Mouse (Mus musculus): ENCODE measurements around the gene Bfsp1. TPM values are rescaled to one million over a fixed set of nuclear protein-coding genes. Genes with fewer than 3 reads are reported as not detected.

Gene Bfsp1
- polyA plus RNA-seq (2015; fragmentation: Nextera tagmentation; extraction: Ambion mirVana) = 0.85 and 2.0 TPM in 2 replicates

GRCm38 (mm10) chr2:143862484-143863231 is at the start of gene Bfsp1:
Gene Bfsp1, minus strand, starts transcription at chr2:143863173.
- H3K27me3 ChIP-seq (replicated peaks; ENCODE audit: control insufficient read depth, insufficient read depth, low read length) = no peaks in the 10 kb centered on the region
- peaks cover 5% of the 10 kb centered on the region; the same call in 1 of the 2 replicates for H3K4me1 ChIP-seq (ENCODE audit: control insufficient read depth, insufficient read depth, low read depth, low read length)
- H3K27ac ChIP-seq (ENCODE audit: low read depth, low read length) = peak within 1 kb of the TSS; percentile 27; the same call in 1 of the 2 replicates
- ATAC-seq = peak; percentile 90
- H3K36me3 ChIP-seq (ENCODE audit: control insufficient read depth, insufficient read depth, low read length) = no peaks in the 10 kb centered on the region
- H3K4me2 ChIP-seq (ENCODE audit: low read length) = peak within 1 kb of the TSS; percentile 72
- peak within 1 kb of the TSS; percentile 69 for H3K9ac ChIP-seq (ENCODE audit: low read depth, low read length)
- 2% methylated on average over 64 of the region's 86 CpGs for WGBS
- peak within 1 kb of the TSS; percentile 48 for H3K4me3 ChIP-seq (ENCODE audit: low read length)
- H3K9me3 ChIP-seq (ENCODE audit: control insufficient read depth, low read length) = no peaks in the 10 kb centered on the region

DNA sequence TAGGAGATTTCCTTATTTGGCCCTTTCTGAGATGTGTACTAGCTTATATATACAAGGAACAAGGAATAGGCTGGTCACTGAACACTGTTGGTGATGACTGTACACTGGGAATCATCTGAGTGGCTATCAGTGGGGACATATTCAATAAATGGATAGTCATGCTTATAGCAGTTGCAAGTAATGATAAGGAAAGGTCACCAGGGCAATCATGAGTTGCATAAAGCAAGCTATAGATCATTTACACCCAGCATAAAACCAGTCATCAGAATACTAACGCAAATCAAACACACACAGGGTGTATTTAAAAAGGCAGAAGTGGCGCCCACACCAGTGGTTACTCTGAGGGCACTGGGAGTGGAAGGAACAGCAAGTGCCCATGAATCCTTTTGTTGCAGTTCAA is 49.2 kb upstream of the Bfsp1 start:
- Histone ChIP-seq H3K27me3 (replicated peaks; ENCODE audit: control insufficient read depth, insufficient read depth, low read length) (no peaks in the 10 kb centered on the region), H3K9me3 (ENCODE audit: control insufficient read depth, low read length) (no peaks in the 10 kb centered on the region), H3K27ac (ENCODE audit: low read depth, low read length) (no peak overlapping the region), H3K4me1 (ENCODE audit: control insufficient read depth, insufficient read depth, low read depth, low read length) (peaks cover 9% of the 10 kb centered on the region), H3K4me2 (ENCODE audit: low read length) (no peak overlapping the region), H3K9ac (ENCODE audit: low read depth, low read length) (no peak overlapping the region), H3K36me3 (ENCODE audit: control insufficient read depth, insufficient read depth, low read length) (no peaks in the 10 kb centered on the region), H3K4me3 (ENCODE audit: low read length) (no peak overlapping the region)
- no peak for ATAC-seq
- WGBS = 85% methylated on average over 2 of the region's 2 CpGs

- no peaks in the 10 kb centered on the region for H3K36me3 ChIP-seq (ENCODE audit: control insufficient read depth, insufficient read depth, low read length)
- no peak overlapping the region for H3K9ac ChIP-seq (ENCODE audit: low read depth, low read length)
- H3K27ac ChIP-seq (ENCODE audit: low read depth, low read length) = no peak overlapping the region
- no peaks in the 10 kb centered on the region for H3K4me1 ChIP-seq (ENCODE audit: control insufficient read depth, insufficient read depth, low read depth, low read length)
- ATAC-seq = no peak
- no peak overlapping the region for H3K4me2 ChIP-seq (ENCODE audit: low read length)
- 82% methylated on average over 2 of the region's 2 CpGs for WGBS
- H3K27me3 ChIP-seq (replicated peaks; ENCODE audit: control insufficient read depth, insufficient read depth, low read length) = no peaks in the 10 kb centered on the region
- no peaks in the 10 kb centered on the region for H3K9me3 ChIP-seq (ENCODE audit: control insufficient read depth, low read length)
- H3K4me3 ChIP-seq (ENCODE audit: low read length) = no peak overlapping the region
These were observed 46.3 kb upstream of the Bfsp1 start for GRCm38 (mm10) chr2:143909230-143909629.

DNA sequence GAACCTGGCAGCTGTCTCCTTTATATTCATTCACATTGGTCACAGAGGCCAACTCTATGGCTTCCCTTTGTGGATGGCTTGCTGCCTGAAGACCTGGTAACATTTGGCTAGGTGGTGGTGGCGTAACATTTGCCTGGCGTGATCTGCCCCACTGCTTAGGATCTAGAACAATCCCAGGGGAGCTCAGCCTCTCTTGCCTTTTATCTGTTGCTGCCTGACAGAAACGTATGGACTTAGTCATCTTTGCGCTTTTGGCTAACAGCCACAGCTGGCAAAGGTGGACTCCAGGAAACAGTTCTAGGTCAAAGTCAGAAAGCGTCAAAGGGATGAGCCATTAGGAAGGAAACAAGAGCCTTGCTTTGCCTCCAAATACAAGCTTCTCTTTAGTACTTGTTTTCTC is 41.9 kb upstream of the Bfsp1 start:
- Histone ChIP-seq H3K27me3 (replicated peaks; ENCODE audit: control insufficient read depth, insufficient read depth, low read length) (no peaks in the 10 kb centered on the region), H3K27ac (ENCODE audit: low read depth, low read length) (no peak overlapping the region), H3K36me3 (ENCODE audit: control insufficient read depth, insufficient read depth, low read length) (no peaks in the 10 kb centered on the region), H3K9ac (ENCODE audit: low read depth, low read length) (no peak overlapping the region), H3K9me3 (ENCODE audit: control insufficient read depth, low read length) (no peaks in the 10 kb centered on the region), H3K4me2 (ENCODE audit: low read length) (no peak overlapping the region), H3K4me1 (ENCODE audit: control insufficient read depth, insufficient read depth, low read depth, low read length) (peaks cover 2% of the 10 kb centered on the region; the same call in 1 of the 2 replicates), H3K4me3 (ENCODE audit: low read length) (no peak overlapping the region)
- 81% methylated on average over 5 of the region's 5 CpGs for WGBS
- no peak for ATAC-seq

- H3K36me3 ChIP-seq (ENCODE audit: control insufficient read depth, insufficient read depth, low read length) = no peaks in the 10 kb centered on the region
- no peaks in the 10 kb centered on the region for H3K9me3 ChIP-seq (ENCODE audit: control insufficient read depth, low read length)
- no peak overlapping the region for H3K4me3 ChIP-seq (ENCODE audit: low read length)
- no peak overlapping the region for H3K9ac ChIP-seq (ENCODE audit: low read depth, low read length)
- H3K4me2 ChIP-seq (ENCODE audit: low read length) = no peak overlapping the region
- no peak overlapping the region for H3K27ac ChIP-seq (ENCODE audit: low read depth, low read length)
- H3K27me3 ChIP-seq (replicated peaks; ENCODE audit: control insufficient read depth, insufficient read depth, low read length) = no peaks in the 10 kb centered on the region
- WGBS = 75% methylated on average over 9 of the region's 9 CpGs
- peaks cover 2% of the 10 kb centered on the region; the same call in 1 of the 2 replicates for H3K4me1 ChIP-seq (ENCODE audit: control insufficient read depth, insufficient read depth, low read depth, low read length)
- ATAC-seq = no peak
These were observed 40.5 kb upstream of the Bfsp1 start for GRCm38 (mm10) chr2:143903376-143904045.

DNA sequence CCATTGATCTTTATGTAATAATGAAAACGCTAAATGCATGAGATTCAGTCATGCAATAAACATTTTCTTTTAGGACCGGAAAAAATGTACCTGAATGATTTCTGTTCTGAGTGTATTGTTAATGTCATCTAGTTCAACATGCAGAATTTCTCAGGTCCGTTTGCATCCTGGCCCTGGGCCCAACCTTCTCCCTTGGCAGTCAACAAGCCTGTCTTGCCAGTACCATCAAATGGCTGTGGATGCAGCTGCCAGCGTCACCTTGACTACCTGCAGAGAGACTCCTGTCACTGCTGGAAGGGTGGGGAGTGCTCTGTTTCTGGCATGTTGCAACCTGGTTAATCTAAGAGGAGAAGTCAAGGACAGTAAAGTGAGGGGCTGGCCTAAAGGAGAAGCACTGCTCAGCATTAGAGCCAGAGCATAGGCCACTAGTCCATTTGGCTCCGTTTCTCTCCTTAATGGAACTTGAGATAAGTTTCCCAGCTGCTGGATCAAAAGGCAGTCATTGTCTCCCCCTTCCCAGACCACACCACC is 37.9 kb upstream of the Bfsp1 start:
- Histone ChIP-seq H3K9me3 (ENCODE audit: control insufficient read depth, low read length) (no peaks in the 10 kb centered on the region), H3K9ac (ENCODE audit: low read depth, low read length) (no peak overlapping the region), H3K4me2 (ENCODE audit: low read length) (no peak overlapping the region), H3K27me3 (replicated peaks; ENCODE audit: control insufficient read depth, insufficient read depth, low read length) (no peaks in the 10 kb centered on the region), H3K36me3 (ENCODE audit: control insufficient read depth, insufficient read depth, low read length) (no peaks in the 10 kb centered on the region), H3K4me1 (ENCODE audit: control insufficient read depth, insufficient read depth, low read depth, low read length) (peaks cover 2% of the 10 kb centered on the region; the same call in 1 of the 2 replicates), H3K4me3 (ENCODE audit: low read length) (no peak overlapping the region), H3K27ac (ENCODE audit: low read depth, low read length) (no peak overlapping the region)
- WGBS = 74% methylated on average over 5 of the region's 5 CpGs
- no peak for ATAC-seq

DNA sequence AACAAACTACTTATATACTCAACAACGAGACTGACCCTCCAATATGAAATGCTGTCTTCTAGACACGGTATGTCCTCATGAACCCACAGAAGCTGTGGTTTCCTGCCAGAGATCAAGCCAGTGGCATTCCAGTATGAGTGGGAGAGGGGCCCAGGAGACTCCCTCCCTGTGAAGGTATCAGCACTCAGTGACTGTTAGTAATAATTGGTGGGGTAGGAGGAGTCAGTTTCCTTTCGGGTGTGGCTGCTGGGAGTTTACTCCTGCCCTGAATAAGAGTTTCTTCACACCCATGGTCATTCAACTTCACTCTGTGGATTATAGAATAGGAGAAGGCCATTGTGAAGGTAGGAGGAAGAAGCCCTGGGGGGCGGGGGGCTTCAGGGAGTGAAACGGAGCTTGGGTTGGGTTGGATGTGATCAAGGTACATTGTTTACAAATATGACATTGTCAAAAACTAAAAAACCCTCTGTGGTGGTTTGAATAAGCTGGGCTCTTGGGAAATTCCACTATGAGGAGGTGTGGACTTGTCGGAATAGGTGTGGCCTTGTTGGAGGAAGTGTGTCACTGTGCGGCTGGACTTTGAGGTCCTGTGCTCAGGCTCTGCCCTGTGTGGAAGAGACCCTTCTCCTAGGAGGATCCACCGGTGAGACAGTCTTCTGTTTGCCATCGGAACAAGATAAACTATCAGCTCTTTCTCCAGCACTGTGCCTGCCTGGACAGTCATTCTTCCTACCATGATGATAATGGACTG is 36.7 kb upstream of the Bfsp1 start:
- Histone ChIP-seq H3K27ac (ENCODE audit: low read depth, low read length) (no peak overlapping the region), H3K27me3 (replicated peaks; ENCODE audit: control insufficient read depth, insufficient read depth, low read length) (no peaks in the 10 kb centered on the region), H3K4me3 (ENCODE audit: low read length) (no peak overlapping the region), H3K4me1 (ENCODE audit: control insufficient read depth, insufficient read depth, low read depth, low read length) (peaks cover 2% of the 10 kb centered on the region; the same call in 1 of the 2 replicates), H3K9ac (ENCODE audit: low read depth, low read length) (no peak overlapping the region), H3K4me2 (ENCODE audit: low read length) (no peak overlapping the region), H3K36me3 (ENCODE audit: control insufficient read depth, insufficient read depth, low read length) (no peaks in the 10 kb centered on the region), H3K9me3 (ENCODE audit: control insufficient read depth, low read length) (no peaks in the 10 kb centered on the region)
- ATAC-seq = no peak
- 92% methylated on average over 9 of the region's 9 CpGs for WGBS

DNA sequence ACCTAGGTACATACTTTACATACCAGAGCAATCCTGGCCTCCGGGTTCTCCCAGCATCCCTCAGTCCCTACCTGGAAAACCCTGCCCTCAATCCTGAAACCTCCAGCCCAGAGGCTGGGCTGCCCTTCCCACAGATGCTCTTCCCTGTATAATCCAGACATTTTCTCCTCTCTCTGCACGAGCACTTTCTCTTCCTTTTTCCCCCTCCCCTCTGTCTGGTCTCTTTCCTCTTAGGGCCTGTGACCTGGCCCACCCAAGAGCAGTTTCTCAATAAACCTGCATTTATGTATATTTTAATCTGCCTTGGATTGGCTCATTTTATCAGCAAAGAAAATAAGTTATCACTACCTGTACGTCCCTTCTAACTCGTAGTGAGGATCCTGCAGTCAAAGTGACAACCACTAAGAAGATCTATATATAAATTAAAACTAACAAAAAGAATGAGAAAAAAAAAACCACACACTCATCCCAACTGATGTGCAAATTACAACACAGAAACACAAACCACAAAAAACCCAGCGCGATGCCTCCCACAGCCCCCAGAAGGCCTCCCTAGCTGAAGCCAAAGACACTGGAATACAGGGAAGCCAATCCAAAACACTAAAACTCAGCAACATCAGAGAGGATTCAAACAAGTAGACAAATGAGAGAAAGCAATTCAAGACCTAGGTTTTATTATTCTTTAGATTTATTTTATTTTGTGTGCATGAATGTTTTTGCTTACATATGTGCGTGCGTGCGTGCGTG is 28.5 kb upstream of the Bfsp1 start:
- H3K9ac ChIP-seq (ENCODE audit: low read depth, low read length) = no peak overlapping the region

More for the DNA sequence above, 28.5 kb upstream of the Bfsp1 start:
- Histone ChIP-seq H3K4me3 (ENCODE audit: low read length) (no peak overlapping the region), H3K9me3 (ENCODE audit: control insufficient read depth, low read length) (no peaks in the 10 kb centered on the region), H3K27me3 (replicated peaks; ENCODE audit: control insufficient read depth, insufficient read depth, low read length) (no peaks in the 10 kb centered on the region), H3K36me3 (ENCODE audit: control insufficient read depth, insufficient read depth, low read length) (no peaks in the 10 kb centered on the region), H3K4me1 (ENCODE audit: control insufficient read depth, insufficient read depth, low read depth, low read length) (no peaks in the 10 kb centered on the region), H3K4me2 (ENCODE audit: low read length) (no peak overlapping the region), H3K27ac (ENCODE audit: low read depth, low read length) (no peak overlapping the region)
- WGBS = 91% methylated on average over 10 of the region's 10 CpGs
- ATAC-seq = no peak

All from hindbrain, embryonic 16.5 days (tissue).